Mouse (Mus musculus): ENCODE measurements around the gene Rem2. TPM values are rescaled to one million over a fixed set of nuclear protein-coding genes. Genes with fewer than 3 reads are reported as not detected.

Rem2 gene
- polyA plus RNA-seq, 1 experiment from 2014 or later = 39.7 TPM

- Histone ChIP-seq H3K4me3 (peak overlapping the region; percentile 24), H3K9ac (no peak overlapping the region; the same call in 1 of the 2 replicates), H3K36me3 (no peaks in the 10 kb centered on the region), H3K4me2 (peak overlapping the region; percentile 49), H3K9me3 (no peaks in the 10 kb centered on the region), H3K27ac (replicated peaks) (no peak overlapping the region), H3K4me1 (replicated peaks) (peaks cover 40% of the 10 kb centered on the region), H3K27me3 (0 out of 2 replicates have a peak, but pooled peaks cover 4% of the 10 kb centered on the region)
- 3% methylated on average over 40 of the region's 40 CpGs for WGBS
- ATAC-seq (ENCODE audit: low FRiP score, low read depth) = no peak
These were observed 3.6 kb downstream of the Rem2 start for GRCm38 (mm10) chr14:54479451-54479920.

GRCm38 (mm10) chr14:54480673-54481072, 4.8 kb downstream of the Rem2 start:
- Histone ChIP-seq H3K4me1 (replicated peaks) (peaks cover 31% of the 10 kb centered on the region), H3K36me3 (no peaks in the 10 kb centered on the region), H3K4me3 (no peak overlapping the region), H3K27me3 (0 out of 2 replicates have a peak, but pooled peaks cover 4% of the 10 kb centered on the region), H3K9ac (no peak overlapping the region), H3K9me3 (no peaks in the 10 kb centered on the region), H3K4me2 (no peak overlapping the region), H3K27ac (replicated peaks) (no peak overlapping the region)
- WGBS = 69% methylated on average over 6 of the region's 6 CpGs
- ATAC-seq (ENCODE audit: low FRiP score, low read depth) = no peak

DNA sequence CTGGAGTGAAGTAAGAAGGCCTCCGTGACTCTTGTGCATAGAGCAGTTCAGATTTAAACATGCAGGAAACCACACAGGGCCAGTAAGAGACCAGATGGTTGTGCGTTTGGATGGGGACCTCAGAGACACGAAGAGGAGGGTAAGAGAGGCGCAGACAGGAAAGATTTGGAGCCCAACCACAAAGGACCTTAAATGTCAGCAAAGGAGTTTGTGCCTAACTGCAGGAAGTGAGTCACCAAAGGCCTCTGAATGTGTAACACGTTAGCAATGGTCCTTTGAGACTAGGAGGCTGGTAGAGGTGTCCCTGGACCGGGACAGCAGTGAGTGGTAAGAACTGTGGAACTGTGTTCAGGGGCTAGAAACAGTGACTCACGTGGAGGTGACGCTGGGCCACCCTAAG, 5.5 kb downstream of the Rem2 start:
- ATAC-seq (ENCODE audit: low FRiP score, low read depth) = no peak
- Histone ChIP-seq H3K9ac (no peak overlapping the region), H3K9me3 (no peaks in the 10 kb centered on the region), H3K4me3 (no peak overlapping the region), H3K4me2 (no peak overlapping the region), H3K27ac (replicated peaks) (no peak overlapping the region), H3K4me1 (replicated peaks) (peaks cover 26% of the 10 kb centered on the region), H3K36me3 (no peaks in the 10 kb centered on the region), H3K27me3 (0 out of 2 replicates have a peak, but pooled peaks cover 4% of the 10 kb centered on the region)
- WGBS = 87% methylated on average over 8 of the region's 8 CpGs

DNA sequence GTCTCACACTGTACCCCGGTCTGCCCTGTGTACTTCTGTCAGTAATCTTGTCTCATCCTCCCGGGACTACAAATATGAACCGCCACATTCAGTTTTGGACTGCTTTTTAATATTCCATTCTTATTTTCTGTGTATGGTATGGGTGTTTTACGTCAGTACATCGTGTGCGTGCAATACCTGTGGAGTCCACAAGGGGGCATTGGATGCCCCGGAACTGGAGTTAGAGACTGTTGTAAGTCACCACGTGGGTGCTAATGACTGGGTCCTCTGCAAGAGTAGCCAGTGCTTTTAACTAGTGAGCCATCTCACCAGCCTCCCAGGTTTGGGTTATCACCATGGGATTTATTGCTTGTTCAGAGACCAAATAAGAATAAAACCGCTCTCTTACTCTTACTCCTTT, 6.6 kb downstream of the Rem2 start:
- H3K4me3 ChIP-seq = no peak overlapping the region
- H3K9ac ChIP-seq = no peak overlapping the region
- H3K27ac ChIP-seq (replicated peaks) = no peak overlapping the region
- no peaks in the 10 kb centered on the region for H3K36me3 ChIP-seq
- no peak for ATAC-seq (ENCODE audit: low FRiP score, low read depth)
- H3K4me2 ChIP-seq = no peak overlapping the region
- H3K27me3 ChIP-seq = 0 out of 2 replicates have a peak, but pooled peaks cover 4% of the 10 kb centered on the region
- 37% methylated on average over 9 of the region's 9 CpGs for WGBS
- no peaks in the 10 kb centered on the region for H3K9me3 ChIP-seq
- H3K4me1 ChIP-seq (replicated peaks) = peaks cover 15% of the 10 kb centered on the region

GRCm38 (mm10) chr14:54485899-54486298, 10.0 kb downstream of the Rem2 start:
- peaks cover 6% of the 10 kb centered on the region; the same call in 1 of the 2 replicates for H3K4me1 ChIP-seq (replicated peaks)
- no peak overlapping the region for H3K27ac ChIP-seq (replicated peaks)
- no peaks in the 10 kb centered on the region for H3K27me3 ChIP-seq
- ATAC-seq (ENCODE audit: low FRiP score, low read depth) = no peak
- 93% methylated on average over 7 of the region's 7 CpGs for WGBS
- no peak overlapping the region for H3K4me3 ChIP-seq
- H3K4me2 ChIP-seq = no peak overlapping the region
- H3K9me3 ChIP-seq = no peaks in the 10 kb centered on the region
- H3K9ac ChIP-seq = no peak overlapping the region
- H3K36me3 ChIP-seq = no peaks in the 10 kb centered on the region

GRCm38 (mm10) chr14:54487732-54488131, 11.8 kb downstream of the Rem2 start:
- Histone ChIP-seq H3K4me2 (no peak overlapping the region), H3K27me3 (no peaks in the 10 kb centered on the region), H3K4me3 (no peak overlapping the region), H3K4me1 (replicated peaks) (peaks cover 6% of the 10 kb centered on the region; the same call in 1 of the 2 replicates), H3K9ac (no peak overlapping the region), H3K9me3 (no peaks in the 10 kb centered on the region), H3K36me3 (no peaks in the 10 kb centered on the region), H3K27ac (replicated peaks) (no peak overlapping the region)
- 61% methylated on average over 2 of the region's 2 CpGs for WGBS
- ATAC-seq (ENCODE audit: low FRiP score, low read depth) = no peak

GRCm38 (mm10) chr14:54488350-54488749, 12.4 kb downstream of the Rem2 start:
- Histone ChIP-seq H3K27me3 (no peaks in the 10 kb centered on the region), H3K9me3 (no peaks in the 10 kb centered on the region), H3K4me1 (replicated peaks) (peaks cover 6% of the 10 kb centered on the region; the same call in 1 of the 2 replicates), H3K9ac (no peak overlapping the region), H3K4me3 (no peak overlapping the region), H3K4me2 (no peak overlapping the region), H3K36me3 (no peaks in the 10 kb centered on the region), H3K27ac (replicated peaks) (no peak overlapping the region)
- no peak for ATAC-seq (ENCODE audit: low FRiP score, low read depth)

DNA sequence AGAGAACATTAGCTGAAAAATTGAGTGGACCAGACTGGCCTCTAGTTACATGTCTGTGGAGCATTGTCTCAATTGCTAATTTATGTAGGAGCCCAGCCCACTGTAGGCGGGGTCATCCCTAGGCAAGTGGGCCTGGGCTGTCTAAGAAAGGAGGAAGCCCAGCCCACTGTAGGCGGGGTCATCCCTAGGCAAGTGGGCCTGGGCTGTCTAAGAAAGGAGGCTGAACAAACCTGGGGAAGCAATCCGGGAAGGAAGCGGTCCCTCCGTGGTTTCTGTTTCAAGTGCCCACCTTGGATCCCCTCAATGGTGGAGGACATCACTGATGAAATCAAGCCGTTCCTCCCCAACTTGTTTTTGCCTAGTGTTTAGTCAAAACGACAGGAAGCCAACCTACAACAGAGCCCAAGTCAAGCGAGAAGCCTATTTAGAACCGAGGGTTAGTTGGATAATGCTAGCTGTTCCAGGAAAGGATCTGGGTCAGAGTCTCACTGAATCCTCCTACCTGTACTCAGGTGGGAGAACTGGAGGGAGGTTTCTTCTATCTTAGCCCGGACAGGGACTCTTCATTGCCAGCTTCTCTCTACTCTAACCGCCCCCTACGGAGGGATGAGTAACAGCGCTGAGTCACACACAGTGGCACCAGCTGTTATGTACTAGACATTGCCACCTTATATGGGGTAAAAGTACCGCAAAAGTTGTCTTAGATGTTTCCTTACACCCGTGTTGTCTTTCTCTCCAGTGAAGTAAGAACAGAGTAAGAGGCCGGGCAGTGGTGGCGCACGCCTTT, 16.6 kb downstream of the Rem2 start:
- peaks cover 6% of the 10 kb centered on the region; the same call in 1 of the 2 replicates for H3K4me1 ChIP-seq (replicated peaks)
- no peak overlapping the region for H3K4me3 ChIP-seq
- H3K9me3 ChIP-seq = no peaks in the 10 kb centered on the region
- no peak for ATAC-seq (ENCODE audit: low FRiP score, low read depth)
- no peak overlapping the region for H3K9ac ChIP-seq
- H3K27ac ChIP-seq (replicated peaks) = no peak overlapping the region
- H3K27me3 ChIP-seq = no peaks in the 10 kb centered on the region
- H3K4me2 ChIP-seq = no peak overlapping the region
- no peaks in the 10 kb centered on the region for H3K36me3 ChIP-seq
- 69% methylated on average over 18 of the region's 18 CpGs for WGBS

- no peaks in the 10 kb centered on the region for H3K27me3 ChIP-seq
- 95% methylated on average over 5 of the region's 5 CpGs for WGBS
- no peak overlapping the region for H3K4me3 ChIP-seq
- no peak overlapping the region for H3K4me2 ChIP-seq
- H3K9ac ChIP-seq = no peak overlapping the region
- H3K36me3 ChIP-seq = no peaks in the 10 kb centered on the region
- no peak overlapping the region for H3K27ac ChIP-seq (replicated peaks)
- H3K4me1 ChIP-seq (replicated peaks) = no peaks in the 10 kb centered on the region
- no peaks in the 10 kb centered on the region for H3K9me3 ChIP-seq
- no peak for ATAC-seq (ENCODE audit: low FRiP score, low read depth)
These were observed 17.3 kb downstream of the Rem2 start for GRCm38 (mm10) chr14:54493236-54493635.

DNA sequence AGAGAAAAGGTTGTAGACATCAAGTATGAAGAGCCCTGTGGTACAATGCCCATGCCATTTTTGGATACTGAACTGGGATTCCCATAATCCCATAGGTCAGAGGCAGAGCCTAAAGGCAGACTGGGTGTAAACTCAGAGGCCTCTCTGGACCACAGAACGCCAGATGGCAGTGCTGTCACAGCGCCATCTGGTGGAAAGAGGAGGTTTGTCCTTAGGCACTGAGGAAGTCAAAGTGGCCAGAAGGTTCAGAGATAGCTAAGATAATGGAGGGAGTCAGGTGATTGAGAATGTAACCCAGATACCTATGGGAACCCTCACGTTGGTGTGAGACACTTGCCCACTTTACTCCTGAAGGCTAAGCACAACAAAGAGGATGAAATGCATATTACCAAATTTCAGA, 18.3 kb downstream of the Rem2 start:
- H3K9me3 ChIP-seq = no peaks in the 10 kb centered on the region
- 0 out of 2 replicates have a peak, but pooled peaks have one; percentile 8 for ATAC-seq (ENCODE audit: low FRiP score, low read depth)
- no peak overlapping the region for H3K27ac ChIP-seq (replicated peaks)
- no peaks in the 10 kb centered on the region for H3K36me3 ChIP-seq
- H3K4me3 ChIP-seq = no peak overlapping the region
- 1% methylated on average over 3 of the region's 3 CpGs for WGBS
- no peak overlapping the region for H3K9ac ChIP-seq
- H3K4me2 ChIP-seq = no peak overlapping the region
- no peaks in the 10 kb centered on the region for H3K27me3 ChIP-seq
- H3K4me1 ChIP-seq (replicated peaks) = no peaks in the 10 kb centered on the region

DNA sequence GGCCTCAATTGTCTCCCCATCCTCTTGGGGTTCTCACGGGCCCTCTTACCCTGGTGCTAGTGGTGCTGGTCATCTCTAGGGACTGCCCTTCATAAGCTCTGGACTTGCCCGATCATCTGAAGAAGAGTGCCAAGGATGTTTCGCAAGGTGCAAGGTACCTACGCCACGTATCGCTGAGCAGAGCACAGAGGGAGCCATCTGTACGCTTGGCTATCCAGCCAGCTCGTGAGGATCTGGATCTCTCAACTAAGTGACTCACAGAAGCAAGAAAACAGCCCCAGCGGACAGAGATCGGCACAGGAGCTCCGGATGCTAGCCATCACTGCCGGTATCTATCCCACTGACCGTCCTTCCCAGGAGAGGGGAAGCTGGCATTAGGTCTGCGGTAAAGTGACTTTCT, 20.8 kb downstream of the Rem2 start:
- Histone ChIP-seq H3K4me3 (no peak overlapping the region), H3K36me3 (no peaks in the 10 kb centered on the region), H3K27ac (replicated peaks) (no peak overlapping the region), H3K27me3 (no peaks in the 10 kb centered on the region), H3K4me1 (replicated peaks) (no peaks in the 10 kb centered on the region), H3K9me3 (no peaks in the 10 kb centered on the region), H3K4me2 (no peak overlapping the region), H3K9ac (no peak overlapping the region)
- no peak for ATAC-seq (ENCODE audit: low FRiP score, low read depth)
- 83% methylated on average over 14 of the region's 14 CpGs for WGBS

GRCm38 (mm10) chr14:54499330-54499729, 23.4 kb downstream of the Rem2 start:
- no peak for ATAC-seq (ENCODE audit: low FRiP score, low read depth)
- Histone ChIP-seq H3K4me1 (replicated peaks) (no peaks in the 10 kb centered on the region), H3K9ac (no peak overlapping the region), H3K4me3 (no peak overlapping the region), H3K9me3 (no peaks in the 10 kb centered on the region), H3K27ac (replicated peaks) (no peak overlapping the region), H3K36me3 (no peaks in the 10 kb centered on the region), H3K4me2 (no peak overlapping the region), H3K27me3 (no peaks in the 10 kb centered on the region)
- 85% methylated on average over 2 of the region's 2 CpGs for WGBS

Data from hindbrain, embryonic 15.5 days (tissue).